Mouse (Mus musculus) cerebral cortex, adult 2 months (tissue): Measurements from ENCODE around the gene Gm281.

Source experiments
- WGBS: fragments of 180-500 bp; shearing (Covaris S2); methylation state at CpG from one replicate; pipeline ENCODE4 v1.1.7; 2018; 5-methylcytosine and 5-hydroxymethylcytosine counted together

Gm281 gene

GRCm38 (mm10) chr14:13790001-13790400 is 124.3 kb downstream of the Gm281 start:
- WGBS: 62% methylated on average over 1 of the region's 1 CpGs

GRCm38 (mm10) chr14:13782970-13783369 is 131.3 kb downstream of the Gm281 start:
- WGBS: 69% methylated on average over 4 of the region's 4 CpGs

- WGBS: 81% methylated on average over 6 of the region's 6 CpGs
Measured at GRCm38 (mm10) chr14:13778383-13778782, 135.9 kb downstream of the Gm281 start.

GRCm38 (mm10) chr14:13771163-13771562 is 143.1 kb downstream of the Gm281 start:
- 43% methylated on average over 2 of the region's 2 CpGs for WGBS

GRCm38 (mm10) chr14:13770686-13771085 is 143.6 kb downstream of the Gm281 start:
- 16% methylated on average over 1 of the region's 1 CpGs for WGBS
